Mouse (Mus musculus) lung, postnatal 0 days (tissue): ENCODE data around the gene Pus7. TPM values are rescaled to one million over a fixed set of nuclear protein-coding genes. Genes with fewer than 3 reads are reported as not detected.
"Not testable (repeated sequence)": the region's sequence is repeated elsewhere in the genome, so short reads cannot be mapped to it uniquely, and the experiment has no call there.

ENCODE experiments used
- ATAC-seq: fragments of 200-750 bp; cut with Nextera tagmentation; 2 replicates; pipeline ENCODE4 v1.8.0; 2017; ENCODE audit warnings: moderate library complexity
- DNase-seq: peaks from one replicate; pipeline ENCODE4 v3.0.0-alpha.2; 2016; ENCODE audit warnings: low spot score
- H3K27ac ChIP-seq: fragments of 300-500 bp; sonication (generic); 2 replicates; pipeline ENCODE4 v1.5.1; 2014; ENCODE audit warnings: antibody characterized with exemption, mild to moderate bottlenecking, low read length, mixed read lengths
- H3K27me3 ChIP-seq: fragments of 300-500 bp; sonication (generic); replicated peaks from 2 replicates; pipeline ENCODE4 v1.6.1; 2014; ENCODE audit warnings: low read length, mixed read lengths; ENCODE audit not compliant: insufficient read depth
- H3K36me3 ChIP-seq: fragments of 300-500 bp; sonication (generic); 2 replicates; pipeline ENCODE4 v1.6.1; 2014; ENCODE audit warnings: low read length, mixed read lengths; ENCODE audit not compliant: insufficient read depth
- H3K4me1 ChIP-seq: fragments of 300-500 bp; sonication (generic); 2 replicates; pipeline ENCODE4 v1.6.1; 2014; ENCODE audit warnings: antibody characterized with exemption, low read depth, low read length, mixed read lengths; ENCODE audit not compliant: insufficient read depth
- H3K4me2 ChIP-seq: fragments of 300-500 bp; sonication (generic); replicated peaks from 2 replicates; pipeline ENCODE4 v1.6.1; 2014; ENCODE audit warnings: low read depth, mild to moderate bottlenecking, low read length, moderate library complexity, mixed read lengths
- H3K4me3 ChIP-seq: fragments of 300-500 bp; sonication (generic); 2 replicates; pipeline ENCODE4 v1.5.1; 2014; ENCODE audit warnings: low read depth, low read length
- H3K9ac ChIP-seq: fragments of 300-500 bp; sonication (generic); replicated peaks from 2 replicates; pipeline ENCODE4 v1.6.1; 2014; ENCODE audit warnings: low read depth, mild to moderate bottlenecking
- H3K9me3 ChIP-seq: fragments of 300-500 bp; sonication (generic); 2 replicates; pipeline ENCODE4 v1.6.1; 2016; ENCODE audit warnings: low read length, mixed read lengths
- CTCF ChIP-seq: IDR thresholded peaks from 2 replicates; pipeline ENCODE4 v1.5.1; 2016; ENCODE audit warnings: antibody characterized with exemption, mild to moderate bottlenecking
- EP300 ChIP-seq: IDR thresholded peaks from 2 replicates; pipeline ENCODE4 v1.6.1; 2016; ENCODE audit warnings: antibody characterized with exemption, mild to moderate bottlenecking, control low read depth
- WGBS: fragments of 180-500 bp; shearing (Covaris S2); extraction: QIAGEN DNeasy Blood & Tissue Kit; methylation state at CpG from one replicate; pipeline ENCODE4 v1.1.7; 2014; 5-methylcytosine and 5-hydroxymethylcytosine counted together
- polyA plus RNA-seq: library from polyadenylated mRNA; unstranded; fragments of >200 nt; fragmentation: Nextera tagmentation; extraction: Ambion mirVana; gene quantifications from 2 replicates; pipeline ENCODE4 v1.2.1, GENCODE M21; 2015

The Pus7 gene
- polyA plus RNA-seq, 1 experiment from 2014 or later, result 6.3 TPM

- no peaks in the 10 kb centered on the region for H3K4me1 ChIP-seq
- WGBS, result 4% methylated on average over 58 of the region's 60 CpGs
- peak overlapping the region; percentile 81 for H3K4me2 ChIP-seq
- H3K27me3 ChIP-seq, result no peaks in the 10 kb centered on the region
- peak overlapping the region; percentile 43; the same call in 1 of the 2 replicates for H3K27ac ChIP-seq
- peak overlapping the region; percentile 39; the same call in 1 of the 2 replicates for H3K9ac ChIP-seq
- H3K36me3 ChIP-seq, result no peaks in the 10 kb centered on the region
- peak; percentile 76 for DNase-seq
- peak; percentile 100 for ATAC-seq
- no peak for TF ChIP-seq EP300
- peak; percentile 72 for TF ChIP-seq CTCF
- H3K9me3 ChIP-seq, result no peaks in the 10 kb centered on the region
- peak overlapping the region; percentile 61 for H3K4me3 ChIP-seq
These were observed 71.1 kb downstream of the Pus7 start for GRCm38 (mm10) chr5:23712130-23713001.

DNA sequence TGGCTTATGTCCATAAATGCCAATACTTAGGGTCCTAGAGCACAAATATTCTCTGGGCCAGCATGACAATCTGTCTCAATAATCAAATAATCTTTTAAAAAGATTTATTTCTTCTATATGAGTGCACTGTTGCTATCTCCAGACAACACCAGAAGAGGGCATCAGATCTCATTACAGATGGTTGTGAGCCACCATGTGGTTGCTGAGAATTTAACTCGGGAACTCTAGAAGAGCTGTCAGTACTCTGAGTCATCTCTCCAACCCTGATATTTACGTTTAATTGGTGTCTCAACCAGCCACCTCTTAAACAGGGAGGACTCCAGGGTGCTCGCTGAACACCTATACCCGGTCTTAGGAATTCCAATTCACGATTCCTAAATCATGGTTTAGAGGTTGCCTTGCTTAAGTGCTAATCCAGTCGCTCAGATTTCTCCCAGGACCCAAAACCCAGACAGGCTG, 71.8 kb downstream of the Pus7 start:
- peak overlapping the region; percentile 61 for H3K4me3 ChIP-seq
- H3K4me1 ChIP-seq, H3K36me3 ChIP-seq, ATAC-seq, H3K9me3 ChIP-seq, H3K27me3 ChIP-seq: not testable (repeated sequence)
- DNase-seq, result peak; percentile 11
- peak; percentile 53 for TF ChIP-seq CTCF
- 43% methylated on average over 6 of the region's 6 CpGs for WGBS
- H3K27ac ChIP-seq, result peak overlapping the region; percentile 43; the same call in 1 of the 2 replicates
- H3K9ac ChIP-seq, result 0 out of 2 replicates have a peak overlapping the region, but pooled peaks have one; percentile 39
- peak overlapping the region; percentile 81 for H3K4me2 ChIP-seq

DNA sequence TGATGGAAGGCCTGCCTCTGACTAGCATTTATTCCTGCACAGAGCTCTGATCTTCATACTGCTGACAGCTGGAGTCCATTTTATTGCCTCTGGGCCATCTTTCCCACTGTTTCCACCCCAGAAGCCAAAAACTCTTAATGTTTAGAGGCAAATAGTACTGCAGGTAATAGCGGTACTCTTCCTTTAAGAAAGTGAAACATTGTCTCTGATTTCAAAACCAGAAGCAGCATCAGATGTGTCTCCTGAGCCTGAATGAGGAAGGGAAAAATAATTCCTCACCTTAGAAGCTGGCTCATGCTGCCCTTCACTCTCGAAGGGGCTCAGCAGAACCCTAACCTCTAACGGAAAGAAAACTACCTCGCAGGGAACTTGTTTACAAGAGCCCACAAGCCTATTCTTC, 72.3 kb downstream of the Pus7 start:
- Histone ChIP-seq H3K4me1 (no peaks in the 10 kb centered on the region), H3K4me3 (no peak overlapping the region), H3K36me3 (no peaks in the 10 kb centered on the region), H3K27ac (no peak overlapping the region), H3K4me2 (no peak overlapping the region), H3K9me3 (no peaks in the 10 kb centered on the region), H3K9ac (no peak overlapping the region), H3K27me3 (no peaks in the 10 kb centered on the region)
- DNase-seq (no peak), ATAC-seq (no peak)
- no peak for TF ChIP-seq EP300
- no peak for TF ChIP-seq CTCF
- WGBS, result 97% methylated on average over 4 of the region's 4 CpGs

- TF ChIP-seq CTCF (no peak), EP300 (no peak)
- WGBS, result 98% methylated on average over 1 of the region's 1 CpGs
These were observed 73.8 kb downstream of the Pus7 start for GRCm38 (mm10) chr5:23709661-23710060.

GRCm38 (mm10) chr5:23706601-23707597, 76.6 kb downstream of the Pus7 start:
- H3K27ac ChIP-seq, ATAC-seq, H3K4me1 ChIP-seq, H3K36me3 ChIP-seq, H3K9me3 ChIP-seq, H3K9ac ChIP-seq, DNase-seq, H3K4me2 ChIP-seq, H3K4me3 ChIP-seq, H3K27me3 ChIP-seq: not testable (repeated sequence)
- WGBS, result 96% methylated on average over 28 of the region's 34 CpGs

More at GRCm38 (mm10) chr5:23709661-23710060, 73.8 kb downstream of the Pus7 start:
- no peak overlapping the region for H3K9ac ChIP-seq
- DNase-seq (no peak), ATAC-seq (no peak)
- H3K27me3 ChIP-seq, result no peaks in the 10 kb centered on the region
- no peaks in the 10 kb centered on the region for H3K36me3 ChIP-seq
- H3K9me3 ChIP-seq, result no peaks in the 10 kb centered on the region
- no peaks in the 10 kb centered on the region for H3K4me1 ChIP-seq
- no peak overlapping the region for H3K27ac ChIP-seq
- no peak overlapping the region for H3K4me2 ChIP-seq
- H3K4me3 ChIP-seq, result no peak overlapping the region

DNA sequence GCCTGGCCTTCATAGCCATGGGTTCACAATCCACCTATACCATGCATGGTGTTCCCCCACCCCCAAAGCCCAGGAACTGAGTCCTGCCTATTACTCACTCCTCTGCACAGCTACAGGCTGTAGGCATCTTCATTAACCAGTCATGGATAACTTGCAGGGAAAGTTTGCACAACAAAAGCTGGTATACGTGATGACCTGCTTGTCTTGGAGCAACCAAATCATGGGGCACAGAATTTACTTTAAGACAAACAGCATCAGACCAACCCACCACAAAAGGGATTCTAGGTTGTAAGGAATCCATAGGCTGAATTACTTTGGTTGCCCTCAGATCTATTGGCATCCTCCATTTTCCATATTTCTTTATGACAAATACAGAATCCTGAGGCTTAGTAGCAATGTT, 86.1 kb downstream of the Pus7 start:
- H3K9ac ChIP-seq, result no peak overlapping the region
- H3K4me2 ChIP-seq, result no peak overlapping the region
- no peak overlapping the region for H3K27ac ChIP-seq
- WGBS, result 97% methylated on average over 1 of the region's 1 CpGs
- DNase-seq, result no peak
- H3K9me3 ChIP-seq, result peaks cover 7% of the 10 kb centered on the region; the same call in 1 of the 2 replicates
- ATAC-seq, result no peak
- H3K4me1 ChIP-seq, result no peaks in the 10 kb centered on the region
- no peak overlapping the region for H3K4me3 ChIP-seq
- no peaks in the 10 kb centered on the region for H3K36me3 ChIP-seq
- no peaks in the 10 kb centered on the region for H3K27me3 ChIP-seq
- TF ChIP-seq CTCF (no peak), EP300 (no peak)

Other genes starting within 250 kb of the Pus7 start
- 38.1 and 43.8 TPM in 2 replicates for gene Srpk2, start 99.1 kb downstream of the Pus7 start, polyA plus RNA-seq
- 19.7 and 21.3 TPM in 2 replicates for gene Rint1, start 4.0 kb upstream of the Pus7 start, polyA plus RNA-seq
- 96.7 and 102 TPM in 2 replicates for gene Tomm7, start 60.5 kb upstream of the Pus7 start, polyA plus RNA-seq
- gene Fam126a, start 247.0 kb upstream of the Pus7 start, polyA plus RNA-seq, result 11.5 and 12.4 TPM in 2 replicates